Mouse (Mus musculus) olfactory bulb, adult 2 months (tissue): ENCODE results near the gene Sass6.

ENCODE experiments used
- CTCF ChIP-seq: fragments of 200-500 bp; IDR thresholded peaks from 2 replicates; pipeline ENCODE4 v1.5.1; 2012; ENCODE audit warnings: low read depth, mild to moderate bottlenecking, low read length, moderate library complexity; ENCODE audit not compliant: insufficient read depth
- POLR2A ChIP-seq: fragments of 200-500 bp; IDR thresholded peaks from 2 replicates; pipeline ENCODE4 v1.6.1; 2012; ENCODE audit warnings: mild to moderate bottlenecking, low read depth, low read length, moderate library complexity; ENCODE audit not compliant: insufficient read depth

- TF ChIP-seq POLR2A (no peak), CTCF (no peak)
Observed at GRCm38 (mm10) chr3:116634091-116634490, 39.3 kb downstream of the Sass6 start.
